Mouse (Mus musculus) neutrophil, adult 65 days (primary cell): ENCODE measurements around the gene Zbtb8b. TPM values are rescaled to one million over a fixed set of nuclear protein-coding genes. Genes with fewer than 3 reads are reported as not detected.

Experiments used
- total RNA-seq: library from RNA; stranded (reverse); gene quantifications from 2 replicates; pipeline ENCODE4 v1.2.4, GENCODE M21; 2023

Zbtb8b gene
- total RNA-seq, result not detected in 2 replicates

DNA sequence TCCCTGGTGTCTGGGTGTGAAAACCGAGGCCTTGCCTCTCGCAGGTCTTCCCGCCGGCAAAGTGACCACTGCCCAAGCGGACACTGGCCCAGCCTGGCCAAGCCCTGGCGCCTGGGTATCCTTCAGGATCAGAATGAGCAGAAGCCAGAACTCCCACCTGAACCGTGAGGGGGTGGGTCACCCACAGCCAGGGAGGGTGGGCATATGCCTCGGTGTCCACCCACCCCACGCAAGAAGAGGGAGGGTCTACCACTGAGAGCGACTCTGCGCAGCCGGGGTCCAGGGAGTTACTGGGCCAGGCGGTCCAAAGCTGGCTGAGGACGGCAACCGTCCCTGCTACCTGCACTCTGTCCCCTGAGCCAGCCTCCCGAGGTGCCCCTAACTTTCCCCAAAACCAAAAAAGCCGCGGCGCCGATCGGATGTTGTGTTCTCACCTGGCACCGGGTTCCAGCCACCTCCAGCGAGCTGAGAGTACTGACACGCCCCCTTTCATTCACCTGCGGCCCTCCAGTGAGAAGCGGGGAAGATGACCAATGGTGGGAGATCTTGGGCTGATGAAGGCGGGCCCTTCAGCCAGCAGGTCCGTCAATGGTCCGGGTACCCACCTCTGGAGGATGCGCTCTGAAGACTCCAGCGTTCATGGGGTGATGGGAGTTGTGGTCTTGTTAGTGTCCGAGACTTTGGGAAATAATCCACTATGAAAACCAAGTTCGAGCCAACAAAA lies at the start of gene Zbtb8b:
TSS of gene Zbtb8b (minus strand) at position 514 of the 724 bp plus-strand sequence.

GRCm38 (mm10) chr4:129461183-129461960 lies 20.7 kb upstream of the Zbtb8b start, which contains the start of gene Bsdc1:
TSS of gene Bsdc1 (plus strand) at chr4:129461581.

DNA sequence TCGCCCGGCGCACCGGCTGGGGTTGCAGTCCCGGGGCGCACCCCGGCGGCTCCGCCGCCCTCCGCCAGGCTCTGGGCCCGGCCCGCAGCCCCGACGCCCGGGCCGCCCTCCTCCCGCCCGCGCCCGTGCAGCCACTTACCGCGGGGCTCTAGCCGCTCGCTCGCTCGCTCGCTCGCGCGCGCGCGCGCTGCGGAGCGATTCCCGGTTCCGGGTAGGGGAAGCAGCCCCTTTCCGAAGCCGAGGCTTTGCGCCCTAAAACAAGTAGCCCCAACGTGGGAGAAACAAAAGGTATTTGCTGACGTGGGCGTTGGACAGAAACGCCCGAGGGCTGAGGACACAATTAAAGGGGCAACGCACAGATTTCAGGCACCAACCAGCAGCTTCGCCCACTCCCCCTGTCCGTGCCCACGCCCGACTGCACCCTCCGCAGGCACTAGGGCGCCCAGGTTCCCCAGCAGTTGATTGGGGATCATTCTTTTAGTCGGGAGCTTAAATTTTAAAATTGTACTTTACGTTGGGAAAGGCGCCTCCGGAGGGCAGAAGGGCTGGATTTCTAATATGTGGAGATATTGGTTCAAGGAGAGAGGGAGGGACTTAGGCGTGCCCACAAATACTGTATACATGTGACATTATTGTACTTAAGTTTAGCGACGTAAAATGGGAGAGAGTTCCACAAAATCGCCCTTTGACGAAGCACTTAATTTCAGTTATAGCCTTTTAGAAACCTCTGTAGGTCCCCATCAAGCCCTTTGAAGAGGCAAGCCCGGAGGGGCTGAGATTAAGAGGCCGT lies 62.9 kb downstream of the Zbtb8b start, which contains the start of gene Zbtb8a:
TSS of gene Zbtb8a (minus strand) at position 516 of the 790 bp plus-strand sequence.

Other genes with a start within 250 kb of the Zbtb8b start
- gene C77080, start 179.4 kb downstream of the Zbtb8b start, total RNA-seq, result 0.19 TPM in 1 of 2 replicates, not detected in the other
- gene Sync, start 153.2 kb downstream of the Zbtb8b start, total RNA-seq, result not detected in 2 replicates
- gene Rbbp4, start 105.5 kb downstream of the Zbtb8b start, total RNA-seq, result 112 and 125 TPM in 2 replicates
- 16.3 and 19.3 TPM in 2 replicates for gene Zbtb8os, start 105.2 kb downstream of the Zbtb8b start, total RNA-seq
- 0.50 and 1.4 TPM in 2 replicates for gene Zbtb8a, start 62.7 kb downstream of the Zbtb8b start, total RNA-seq
- 106 and 151 TPM in 2 replicates for gene Bsdc1, start 20.7 kb upstream of the Zbtb8b start, total RNA-seq
- gene Tssk3, start 50.2 kb upstream of the Zbtb8b start, total RNA-seq, result not detected in 2 replicates
- gene Fam229a, start 50.3 kb upstream of the Zbtb8b start, total RNA-seq, result 1.2 and 2.2 TPM in 2 replicates
- 109 and 117 TPM in 2 replicates for gene Marcksl1, start 72.7 kb upstream of the Zbtb8b start, total RNA-seq
- gene Hdac1, start 101.9 kb upstream of the Zbtb8b start, total RNA-seq, result 62.8 and 67.8 TPM in 2 replicates
- 0.28 and 0.82 TPM in 2 replicates for gene Lck, start 132.8 kb upstream of the Zbtb8b start, total RNA-seq
- not detected in 2 replicates for gene Fam167b, start 137.7 kb upstream of the Zbtb8b start, total RNA-seq
- 52.3 and 53.7 TPM in 2 replicates for gene Eif3i, start 159.8 kb upstream of the Zbtb8b start, total RNA-seq
- 72.1 and 72.3 TPM in 2 replicates for gene Tmem234, start 159.8 kb upstream of the Zbtb8b start, total RNA-seq
- gene Dcdc2b, start 173.4 kb upstream of the Zbtb8b start, total RNA-seq, result 1.7 TPM in 1 of 2 replicates, not detected in the other
- 8.0 and 9.0 TPM in 2 replicates for gene Iqcc, start 178.2 kb upstream of the Zbtb8b start, total RNA-seq
- gene Ccdc28b, start 183.1 kb upstream of the Zbtb8b start, total RNA-seq, result 31.0 and 39.4 TPM in 2 replicates
- gene Txlna, start 200.2 kb upstream of the Zbtb8b start, total RNA-seq, result 31.0 and 36.9 TPM in 2 replicates
- 22.9 and 28.6 TPM in 2 replicates for gene Kpna6, start 231.9 kb upstream of the Zbtb8b start, total RNA-seq